Mouse (Mus musculus) neural tube, embryonic 14.5 days (tissue): ENCODE measurements around the gene Ube2l3. TPM values are rescaled to one million over a fixed set of nuclear protein-coding genes. Genes with fewer than 3 reads are reported as not detected.

Experiments
- ATAC-seq: fragments of 200-750 bp; cut with Nextera tagmentation; 2 replicates; pipeline ENCODE4 v1.8.0; 2017; ENCODE audit warnings: low read depth, mild to moderate bottlenecking, moderate TSS enrichment, moderate library complexity
- H3K27ac ChIP-seq: fragments of 300-500 bp; sonication (generic); 2 replicates; pipeline ENCODE4 v1.5.1; 2014; ENCODE audit warnings: low read depth, mild to moderate bottlenecking, control low read depth, low read length, moderate library complexity, mixed read lengths
- H3K27me3 ChIP-seq: fragments of 300-500 bp; sonication (generic); 2 replicates; pipeline ENCODE4 v1.6.1; 2014; ENCODE audit warnings: low read length; ENCODE audit not compliant: control insufficient read depth, insufficient read depth
- H3K36me3 ChIP-seq: fragments of 300-500 bp; sonication (generic); 2 replicates; pipeline ENCODE4 v1.6.1; 2014; ENCODE audit warnings: low read length, mixed read lengths; ENCODE audit not compliant: control insufficient read depth, insufficient read depth
- H3K4me1 ChIP-seq: fragments of 300-500 bp; sonication (generic); 2 replicates; pipeline ENCODE4 v1.6.1; 2014; ENCODE audit warnings: low read length; ENCODE audit not compliant: control insufficient read depth, insufficient read depth
- H3K4me2 ChIP-seq: fragments of 300-500 bp; sonication (generic); 2 replicates; pipeline ENCODE4 v1.6.1; 2014; ENCODE audit warnings: mild to moderate bottlenecking, low read depth, low read length, control low read depth
- H3K4me3 ChIP-seq: fragments of 300-500 bp; sonication (generic); 2 replicates; pipeline ENCODE4 v1.5.1; 2014; ENCODE audit warnings: low read depth, low read length, control low read depth, mixed read lengths
- H3K9ac ChIP-seq: fragments of 300-500 bp; sonication (generic); replicated peaks from 2 replicates; pipeline ENCODE4 v1.6.1; 2014; ENCODE audit warnings: low read depth, mild to moderate bottlenecking, control low read depth, low read length, mixed read lengths
- H3K9me3 ChIP-seq: fragments of 300-500 bp; sonication (generic); 2 replicates; pipeline ENCODE4 v1.6.1; 2016; ENCODE audit warnings: low read length; ENCODE audit not compliant: control insufficient read depth
- WGBS: fragments of 180-500 bp; shearing (Covaris S2); extraction: QIAGEN DNeasy Blood & Tissue Kit; methylation state at CpG from one replicate; pipeline ENCODE4 v1.1.7; 2014; 5-methylcytosine and 5-hydroxymethylcytosine counted together
- microRNA counts: library from miRNA; unstranded; fragments of <30 nt; microRNA quantifications from one replicate; lab custom pipeline; 2016
- microRNA-seq: library from miRNA; unstranded; fragments of <30 nt; microRNA quantifications from one replicate; pipeline ENCODE4, GENCODE M21; 2016
- polyA plus RNA-seq: library from polyadenylated mRNA; unstranded; fragments of >200 nt; fragmentation: Nextera tagmentation; extraction: Ambion mirVana; gene quantifications from 2 replicates; pipeline ENCODE4 v1.2.1, GENCODE M21; 2014

Ube2l3 gene
- polyA plus RNA-seq, 1 experiment from 2014 or later, result 285 TPM

DNA sequence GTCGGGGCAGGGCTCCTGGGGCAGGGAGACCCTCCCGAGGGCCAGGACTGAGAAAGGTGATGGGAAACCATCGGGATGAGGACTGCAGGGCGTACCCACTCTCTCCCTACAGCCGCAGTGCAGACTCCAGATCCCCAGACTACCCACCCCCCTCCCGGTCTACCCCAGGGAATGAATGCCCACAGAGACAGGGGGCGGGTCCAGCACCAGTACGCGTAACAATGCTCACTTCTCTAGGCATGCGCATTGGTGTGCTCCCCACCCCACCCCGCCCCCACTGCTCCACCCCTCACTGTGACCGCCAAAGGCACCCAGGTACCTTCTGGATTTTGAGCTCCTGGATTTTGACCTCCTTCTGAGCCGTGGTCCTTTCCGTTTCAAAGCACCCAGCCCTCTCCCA is 80.9 kb downstream of the Ube2l3 start:
- H3K9ac ChIP-seq, result no peak overlapping the region
- ATAC-seq, result no peak

GRCm38 (mm10) chr16:17117309-17117799 is 85.1 kb downstream of the Ube2l3 start:
- H3K4me3 ChIP-seq, result no peak overlapping the region
- ATAC-seq, result no peak
- H3K9ac ChIP-seq, result no peak overlapping the region
- no peaks in the 10 kb centered on the region for H3K27me3 ChIP-seq
- no peaks in the 10 kb centered on the region for H3K4me1 ChIP-seq
- no peaks in the 10 kb centered on the region; the same call in 1 of the 2 replicates for H3K36me3 ChIP-seq
- H3K9me3 ChIP-seq, result no peaks in the 10 kb centered on the region
- no peak overlapping the region for H3K4me2 ChIP-seq
- WGBS, result 88% methylated on average over 5 of the region's 5 CpGs
- H3K27ac ChIP-seq, result no peak overlapping the region

More for the DNA sequence above, 80.9 kb downstream of the Ube2l3 start:
- H3K9me3 ChIP-seq, result no peaks in the 10 kb centered on the region
- no peak overlapping the region for H3K27ac ChIP-seq
- no peak overlapping the region for H3K4me3 ChIP-seq
- no peak overlapping the region for H3K4me2 ChIP-seq
- WGBS, result 49% methylated on average over 14 of the region's 14 CpGs
- H3K36me3 ChIP-seq, result no peaks in the 10 kb centered on the region
- H3K27me3 ChIP-seq, result no peaks in the 10 kb centered on the region
- H3K4me1 ChIP-seq, result peaks cover 13% of the 10 kb centered on the region

GRCm38 (mm10) chr16:17110771-17111743 is 91.4 kb downstream of the Ube2l3 start, which contains the start of gene Ppil2:
TSS of gene Ppil2 (minus strand) at chr16:17111257.
- Histone ChIP-seq H3K9me3 (no peaks in the 10 kb centered on the region), H3K27ac (no peak within 1 kb of the TSS), H3K4me2 (peak within 1 kb of the TSS; percentile 60), H3K9ac (peak within 1 kb of the TSS; percentile 61), H3K4me3 (peak within 1 kb of the TSS; percentile 77), H3K27me3 (no peaks in the 10 kb centered on the region), H3K4me1 (peaks cover 10% of the 10 kb centered on the region), H3K36me3 (peaks cover 4% of the 10 kb centered on the region; the same call in 1 of the 2 replicates)
- peak; percentile 85 for ATAC-seq
- 10% methylated on average over 38 of the region's 38 CpGs for WGBS

- Histone ChIP-seq H3K9ac (no peak overlapping the region), H3K27me3 (no peaks in the 10 kb centered on the region), H3K4me3 (no peak overlapping the region), H3K4me2 (no peak overlapping the region), H3K9me3 (no peaks in the 10 kb centered on the region), H3K4me1 (0 out of 2 replicates have a peak, but pooled peaks cover 2% of the 10 kb centered on the region), H3K36me3 (peaks cover 32% of the 10 kb centered on the region), H3K27ac (no peak overlapping the region)
- WGBS, result 91% methylated on average over 4 of the region's 4 CpGs
- no peak for ATAC-seq
Measured at GRCm38 (mm10) chr16:17104600-17104999, 97.8 kb downstream of the Ube2l3 start.

- Histone ChIP-seq H3K9ac (no peak overlapping the region), H3K27me3 (no peaks in the 10 kb centered on the region), H3K9me3 (no peaks in the 10 kb centered on the region), H3K4me2 (no peak overlapping the region), H3K4me1 (no peaks in the 10 kb centered on the region), H3K36me3 (peaks cover 40% of the 10 kb centered on the region), H3K4me3 (no peak overlapping the region), H3K27ac (no peak overlapping the region)
- no peak; the same call in 1 of the 2 replicates for ATAC-seq
- WGBS, result 70% methylated on average over 7 of the region's 7 CpGs
Measured at GRCm38 (mm10) chr16:17102630-17103220, 99.7 kb downstream of the Ube2l3 start.

MicroRNAs encoded within 50 kb of the gene (microRNA counts, 519-probe panel; counts per million panel counts)
- microRNA mmu-miR-130b (lab: Ali Mortazavi, UCI) (5,305 counts per million, percentile 75 among the panel's probes with 10 or more counts), microRNA mmu-miR-301b (lab: Ali Mortazavi, UCI) (4,270 counts per million, percentile 52 among the panel's probes with 10 or more counts)

Small RNA genes within 50 kb of the gene (microRNA-seq; reads per million reads assigned to microRNA genes)
- gene Mir130b, result 3,863 reads per million, percentile 90 among the genes with 10 or more reads in this experiment
- 147 reads per million, percentile 52 among the genes with 10 or more reads in this experiment for gene Mir301b

Other genes with a start within 250 kb of the Ube2l3 start
- gene Mapk1, start 219.3 kb downstream of the Ube2l3 start, polyA plus RNA-seq, result 229 and 233 TPM in 2 replicates
- 109 and 129 TPM in 2 replicates for gene Ypel1, start 133.0 kb downstream of the Ube2l3 start, polyA plus RNA-seq
- gene Ppil2, start 91.4 kb downstream of the Ube2l3 start, polyA plus RNA-seq, result 131 and 143 TPM in 2 replicates
- 9.3 and 12.1 TPM in 2 replicates for gene 2610318N02Rik, start 77.5 kb downstream of the Ube2l3 start, polyA plus RNA-seq
- 15.9 and 20.8 TPM in 2 replicates for gene Sdf2l1, start 70.3 kb downstream of the Ube2l3 start, polyA plus RNA-seq
- 44.1 and 51.3 TPM in 2 replicates for gene Ydjc, start 58.0 kb downstream of the Ube2l3 start, polyA plus RNA-seq
- gene Ccdc116, start 55.4 kb downstream of the Ube2l3 start, polyA plus RNA-seq, result 3.3 TPM in 2 replicates
- gene Rimbp3, start 6.0 kb upstream of the Ube2l3 start, polyA plus RNA-seq, result 2.2 and 2.7 TPM in 2 replicates
- gene Hic2, start 30.9 kb upstream of the Ube2l3 start, polyA plus RNA-seq, result 4.8 and 6.7 TPM in 2 replicates
- gene Tmem191c, start 73.4 kb upstream of the Ube2l3 start, polyA plus RNA-seq, result 37.7 and 55.7 TPM in 2 replicates
- gene Serpind1, start 128.7 kb upstream of the Ube2l3 start, polyA plus RNA-seq, result 0.83 and 2.3 TPM in 2 replicates
- 9.5 and 10.6 TPM in 2 replicates for gene Snap29, start 203.3 kb upstream of the Ube2l3 start, polyA plus RNA-seq
- 73.0 and 83.1 TPM in 2 replicates for gene Pi4ka, start 203.7 kb upstream of the Ube2l3 start, polyA plus RNA-seq
- 70.6 and 73.1 TPM in 2 replicates for gene Crkl, start 249.3 kb upstream of the Ube2l3 start, polyA plus RNA-seq